Mouse (Mus musculus) MEL (cell line): ENCODE measurements around the gene Paxbp1.

Experiments used
- CTCF ChIP-seq, 3 experiments: IDR thresholded peaks in 2 of 3; conservative IDR thresholded peaks in 1 of 3; 2 replicates each; pipeline ENCODE4 v1.5.1; 2011 to 2012; ENCODE audit warnings: low read length in 3 of 3, low read depth in 2 of 3, mild to moderate bottlenecking in 2 of 3, improper control_type of control experiment in 1 of 3, inconsistent platforms in 1 of 3, mixed read lengths in 1 of 3, moderate library complexity in 1 of 3; ENCODE audit not compliant: control insufficient read depth in 1 of 3, insufficient read depth in 1 of 3, poor library complexity in 1 of 3, severe bottlenecking in 1 of 3
- POLR2A ChIP-seq, 2 experiments: IDR thresholded peaks; 2 replicates each; pipeline ENCODE4 v1.6.1; 2011 to 2012; ENCODE audit warnings: low read length in 2 of 2, mild to moderate bottlenecking in 2 of 2, control low read depth in 1 of 2, improper control_type of control experiment in 1 of 2, low read depth in 1 of 2, moderate library complexity in 1 of 2; ENCODE audit not compliant: control insufficient read depth in 1 of 2, insufficient read depth in 1 of 2, poor library complexity in 1 of 2
- USF1 ChIP-seq: IDR thresholded peaks from 2 replicates; pipeline ENCODE4 v1.6.1; 2014; ENCODE audit warnings: low read depth, mild to moderate bottlenecking, inconsistent platforms, low read length, improper control_type of control experiment, moderate library complexity
- ZC3H11A ChIP-seq: IDR thresholded peaks from 2 replicates; pipeline ENCODE4 v1.6.1; 2012; ENCODE audit warnings: low read depth, mild to moderate bottlenecking, inconsistent platforms, low read length, improper control_type of control experiment

GRCm38 (mm10) chr16:91072256-91072655 is 27.9 kb upstream of the Paxbp1 start:
- TF ChIP-seq USF1 (no peak), CTCF (IDR thresholded peaks at IDR 0.05 in 2 of 3, conservative IDR thresholded peaks at IDR 0.05 in 1 of 3; ENCODE audit: control insufficient read depth in 1 of 3, insufficient read depth in 1 of 3, low read depth in 2 of 3, low read length in 3 of 3, poor library complexity in 1 of 3, severe bottlenecking in 1 of 3) (no peak), POLR2A (IDR thresholded peaks at IDR 0.05; ENCODE audit: control insufficient read depth in 1 of 2, insufficient read depth in 1 of 2, low read depth in 1 of 2, low read length in 2 of 2, poor library complexity in 1 of 2) (no peak), ZC3H11A (no peak)
